9 mouse cellular contexts compared by ENCODE assay signal in the genomic region with DNA sequence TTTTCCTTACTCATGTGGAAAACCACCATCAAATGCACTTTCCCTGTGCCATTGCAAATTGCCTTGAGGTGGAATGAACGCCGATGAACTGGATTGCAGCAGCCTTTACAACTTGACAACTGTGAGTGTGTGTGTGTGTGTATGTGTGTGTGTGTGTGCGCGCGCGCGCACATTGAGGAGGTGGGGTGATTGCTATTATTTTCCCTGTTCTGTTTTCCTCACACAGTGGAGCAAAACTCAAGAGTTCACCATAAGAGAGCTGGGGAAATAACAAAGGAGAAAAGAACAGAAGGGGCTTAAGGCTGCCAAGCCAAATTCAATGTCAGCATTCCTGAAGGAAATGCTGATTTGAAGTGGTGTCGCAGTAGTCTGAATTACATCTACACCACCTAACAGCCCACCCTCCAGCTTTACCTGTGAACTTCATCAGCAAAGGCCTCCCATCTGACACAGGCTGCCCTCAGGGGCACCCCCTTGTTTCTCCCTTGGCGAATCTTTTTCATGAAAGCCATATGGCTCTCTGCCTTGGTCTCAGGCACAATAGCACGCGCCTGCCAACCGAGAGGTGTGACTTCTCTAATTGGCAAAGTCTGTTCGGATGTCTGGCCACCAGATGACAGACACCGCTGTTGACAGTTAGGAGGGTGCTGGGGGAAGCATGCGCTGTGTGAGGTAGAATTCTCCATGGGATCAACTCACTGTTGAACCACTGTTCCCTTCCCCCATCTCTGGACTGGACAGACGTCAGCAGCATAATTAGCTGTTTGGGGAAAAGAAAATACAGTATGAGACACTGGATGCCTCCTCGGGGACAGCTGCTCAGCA. TPM values are rescaled to one million over a fixed set of nuclear protein-coding genes. Genes with fewer than 3 reads are reported as not detected.
DNase-seq lines count a peak whose midpoint lies in the region; ATAC-seq lines count a peak whose summit lies in the region.
"Had no signal": no experiment of that assay in that cellular context is flagged by ENCODE, and none has a peak within 500 bp of the region (broad histone marks: within the 10 kb centered on the region; RNA-seq: fewer than 3 reads in every experiment).

No protein-coding gene starts in this region.

- no peaks in the 10 kb centered on the region for H3K27me3 ChIP-seq in lung, embryonic 15.5 days
- H3K27me3 ChIP-seq in forebrain, embryonic 12.5 days: no peaks in the 10 kb centered on the region
- H3K27me3 ChIP-seq in hindbrain, embryonic 10.5 days (ENCODE audit: insufficient read depth, poor library complexity, severe bottlenecking): no peaks in the 10 kb centered on the region

- WGBS in lung, embryonic 15.5 days: 62% methylated on average over 17 of the region's 17 CpGs
- 62% methylated on average over 17 of the region's 17 CpGs for WGBS in forebrain, embryonic 12.5 days
- 73% methylated on average over 17 of the region's 17 CpGs for WGBS in hindbrain, embryonic 10.5 days

- H3K9ac ChIP-seq in lung, embryonic 15.5 days: no peak overlapping the region
- no peak overlapping the region for H3K9ac ChIP-seq in forebrain, embryonic 12.5 days

- peaks cover 15% of the 10 kb centered on the region for H3K4me1 ChIP-seq in lung, embryonic 15.5 days
- H3K4me1 ChIP-seq in forebrain, embryonic 12.5 days: peaks cover 15% of the 10 kb centered on the region
- H3K4me1 ChIP-seq in hindbrain, embryonic 10.5 days (replicated peaks): peaks cover 10% of the 10 kb centered on the region

- no peaks in the 10 kb centered on the region for H3K9me3 ChIP-seq in lung, embryonic 15.5 days
- H3K9me3 ChIP-seq in forebrain, embryonic 12.5 days: no peaks in the 10 kb centered on the region
- no peaks in the 10 kb centered on the region for H3K9me3 ChIP-seq in hindbrain, embryonic 10.5 days

- no peaks in the 10 kb centered on the region for H3K36me3 ChIP-seq in lung, embryonic 15.5 days
- H3K36me3 ChIP-seq in forebrain, embryonic 12.5 days (replicated peaks): no peaks in the 10 kb centered on the region
- no peaks in the 10 kb centered on the region for H3K36me3 ChIP-seq in hindbrain, embryonic 10.5 days

- H3K4me3 ChIP-seq in lung, embryonic 15.5 days: no peak overlapping the region
- no peak overlapping the region for H3K4me3 ChIP-seq in forebrain, embryonic 12.5 days (replicated peaks)
- no peak overlapping the region for H3K4me3 ChIP-seq in hindbrain, embryonic 10.5 days
- H3K4me3 ChIP-seq: megakaryocyte, embryonic 14.5 days had no signal

- peak overlapping the region; percentile 38; the same call in 1 of the 2 replicates for H3K27ac ChIP-seq in lung, embryonic 15.5 days
- H3K27ac ChIP-seq in forebrain, embryonic 12.5 days: peak overlapping the region; percentile 77
- H3K27ac ChIP-seq in hindbrain, embryonic 10.5 days: 0 out of 2 replicates have a peak overlapping the region, but pooled peaks have one; percentile 8

- peak; percentile 82 for ATAC-seq in lung, embryonic 15.5 days (ENCODE audit: borderline replicate concordance, extremely low read depth, low FRiP score, low TSS enrichment)
- ATAC-seq in forebrain, embryonic 12.5 days (ENCODE audit: low FRiP score): peak; percentile 85
- ATAC-seq in megakaryocyte progenitor cell, adult 5-6 weeks (replicated peaks; ENCODE audit: poor library complexity): peak; percentile 57
- no peak for ATAC-seq in monocyte, adult 5-6 weeks (replicated peaks; ENCODE audit: insufficient number of reproducible peaks, low FRiP score, low TSS enrichment, poor library complexity, severe bottlenecking)

- DNase-seq in lung, adult 18-20 months: no peak
- peak; percentile 67 for DNase-seq in hindbrain, embryonic 10.5 days (ENCODE audit: low spot score)
- no peak for DNase-seq in spleen, postnatal 10 days (ENCODE audit: low spot score in 2 of 2)
- no peak for DNase-seq in adrenal gland, postnatal 36 days

- H3K4me2 ChIP-seq in lung, embryonic 15.5 days: peak overlapping the region; percentile 24; the same call in 1 of the 2 replicates
- H3K4me2 ChIP-seq in forebrain, embryonic 12.5 days: no peak overlapping the region

RNA-seq across cellular contexts. Expression of a gene that starts 47.6 kb away (rescaled TPM):
- polyA plus RNA-seq in lung, embryonic 15.5 days (2015; fragmentation: Nextera tagmentation; extraction: Ambion mirVana): 19.0 and 21.4 TPM in 2 replicates
- polyA plus RNA-seq in forebrain, embryonic 12.5 days (2016; fragmentation: Nextera tagmentation; extraction: Ambion mirVana): 62.0 and 63.4 TPM in 2 replicates
- 30.6 and 34.1 TPM in 2 replicates for polyA plus RNA-seq in hindbrain, embryonic 10.5 days (2016; fragmentation: Nextera tagmentation; extraction: Ambion mirVana)
- 5.1 and 5.9 TPM in 2 replicates for total RNA-seq in megakaryocyte progenitor cell, adult 5-6 weeks (2015)
- total RNA-seq in megakaryocyte progenitor cell, adult 5-6 weeks (2017): 7.7 and 10.1 TPM in 2 replicates
- 231 to 385 TPM (median 255 TPM) in 3 replicates for total RNA-seq in monocyte, adult 5-6 weeks (2017)
- total RNA-seq in adrenal gland, postnatal 36 days (2021): 10 to 100 TPM; 44.8 to 69.9 TPM

Comparison
In these comparisons a context has a peak if more than half of its experiments do, and no peak if none do; other contexts are left out.
1. H3K27ac ChIP-seq: peak in every context shown above with its lines; median percentile 77 in forebrain, embryonic 12.5 days; 38 in lung, embryonic 15.5 days; 8 in hindbrain, embryonic 10.5 days.
2. RNA of a gene that starts 47.6 kb away (total RNA-seq): 231 to 385 TPM in monocyte, adult 5-6 weeks and 44.8 to 69.9 TPM in adrenal gland, postnatal 36 days; 5.1 to 10.1 TPM in megakaryocyte progenitor cell, adult 5-6 weeks; every median in the first group is over 4 times any median in the second.